Mouse (Mus musculus): Measurements from ENCODE around the gene Thpo. TPM values are rescaled to one million over a fixed set of nuclear protein-coding genes. Genes with fewer than 3 reads are reported as not detected.
A peak's percentile ranks its signal among the peaks of the same experiment; 100 is the strongest.

Gene Thpo
- polyA plus RNA-seq, 3 experiments from 2014 or later = not detected

DNA sequence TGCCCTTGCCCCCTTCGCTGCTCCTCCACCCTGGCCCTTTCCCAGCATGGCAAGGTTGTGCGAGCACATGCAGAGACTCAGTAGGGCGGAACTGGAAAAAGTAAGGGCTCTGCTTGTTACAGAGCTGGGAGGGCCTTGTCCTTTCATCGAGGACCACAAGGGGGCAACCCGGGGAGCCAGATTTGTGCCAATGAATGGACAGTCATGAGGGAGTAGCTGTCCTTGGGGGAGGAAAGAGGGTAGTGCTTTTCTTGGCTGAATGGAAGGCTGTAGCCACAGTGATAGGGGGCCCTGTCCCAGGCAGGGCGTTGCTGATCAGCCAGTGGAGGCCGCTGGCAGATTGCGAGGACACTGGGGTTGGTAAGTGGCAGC lies 31.8 kb downstream of the Thpo start:
- ATAC-seq = no peak

DNA sequence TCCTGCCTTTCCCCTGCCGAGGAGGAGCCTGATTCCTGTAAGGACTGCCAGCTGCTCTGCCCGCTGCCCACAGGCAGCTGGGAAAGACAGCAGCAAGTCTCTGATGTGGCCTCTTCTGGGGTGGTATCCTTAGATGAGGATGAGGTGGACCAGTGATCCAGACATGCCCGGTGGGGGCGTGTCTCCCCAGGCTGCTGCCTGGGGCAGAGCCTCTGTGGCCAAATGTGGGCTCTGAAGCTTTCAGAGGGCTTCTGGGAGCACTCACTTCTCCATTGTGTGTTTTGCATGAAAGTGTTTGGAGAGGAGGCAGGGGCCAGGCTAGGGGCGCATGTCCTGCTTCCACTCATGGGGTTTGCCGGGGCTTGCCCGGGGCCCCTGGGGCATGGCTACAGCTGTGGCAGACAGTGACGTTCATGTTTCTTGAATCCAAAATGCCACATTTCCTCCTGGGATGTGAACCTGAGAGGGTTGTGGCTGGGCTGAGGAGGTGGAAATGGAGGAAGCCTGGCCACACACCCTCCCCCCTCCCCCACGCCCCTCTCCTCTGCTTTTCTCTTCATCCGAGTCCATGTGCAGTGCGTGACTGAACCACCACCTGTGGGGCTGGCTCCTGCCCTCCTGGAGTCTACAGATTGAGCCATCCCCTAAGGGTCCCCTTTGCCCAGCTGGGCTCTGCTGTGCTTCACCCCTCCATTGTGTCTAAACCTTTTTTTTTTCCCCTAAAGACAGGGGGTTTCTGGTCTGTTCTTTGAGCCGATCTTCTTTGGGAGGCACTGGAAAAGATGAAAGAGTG lies 32.4 kb downstream of the Thpo start:
- no peak for ATAC-seq

DNA sequence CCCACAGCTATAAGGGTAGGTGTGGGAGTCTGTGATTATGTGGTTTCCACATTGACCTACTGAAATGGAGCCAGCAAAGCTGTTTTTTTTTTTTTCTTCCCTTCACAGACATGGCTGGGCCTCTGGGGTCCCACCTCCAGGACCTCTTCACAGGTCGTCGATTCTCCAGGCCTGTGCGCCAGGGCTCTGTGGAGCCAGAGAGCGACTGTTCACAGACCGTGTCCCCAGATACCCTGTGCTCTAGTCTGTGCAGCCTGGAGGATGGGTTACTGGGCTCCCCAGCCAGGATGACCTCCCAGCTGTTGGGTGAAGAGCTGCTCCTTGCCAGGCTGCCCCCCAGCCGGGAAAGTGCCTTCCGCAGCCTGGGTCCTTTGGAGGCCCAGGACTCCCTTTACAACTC lies 33.0 kb downstream of the Thpo start:
- no peak for ATAC-seq

DNA sequence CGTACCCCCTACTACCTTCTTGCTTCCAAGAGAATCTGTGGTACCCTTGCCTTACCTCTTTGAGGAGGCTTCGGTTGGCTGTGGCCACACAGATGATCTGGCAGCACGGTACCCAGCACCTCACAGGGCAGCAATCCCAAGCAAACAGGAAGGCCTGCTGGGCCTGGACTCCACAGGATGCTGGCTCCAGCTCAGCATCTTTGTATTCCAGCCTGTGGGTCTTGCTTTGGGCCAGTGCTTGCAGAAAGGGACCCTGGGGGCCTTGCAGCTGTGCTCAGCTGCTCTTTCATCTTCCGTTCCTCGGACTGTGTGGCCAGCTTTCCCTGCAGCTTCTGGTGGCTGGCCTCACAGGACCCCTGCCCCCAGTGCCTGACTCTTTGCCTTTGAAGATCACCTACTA lies 34.3 kb downstream of the Thpo start:
- no peak for ATAC-seq

DNA sequence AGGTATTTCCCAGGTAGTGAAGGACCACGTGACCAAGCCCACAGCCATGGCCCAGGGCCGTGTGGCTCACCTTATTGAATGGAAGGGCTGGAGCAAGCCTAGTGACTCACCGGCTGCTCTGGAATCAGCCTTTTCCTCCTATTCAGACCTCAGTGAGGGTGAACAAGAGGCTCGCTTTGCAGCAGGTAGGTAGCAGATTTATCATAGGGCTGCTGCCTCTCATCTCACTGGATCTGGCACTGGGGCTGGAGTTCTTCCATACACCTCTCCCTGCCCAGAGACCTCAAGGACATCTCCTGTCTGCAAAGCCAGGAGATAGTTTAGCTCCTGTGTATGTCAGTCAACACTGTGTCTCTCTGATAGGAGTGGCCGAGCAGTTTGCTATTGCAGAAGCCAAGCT lies 35.0 kb downstream of the Thpo start:
- ATAC-seq = no peak

DNA sequence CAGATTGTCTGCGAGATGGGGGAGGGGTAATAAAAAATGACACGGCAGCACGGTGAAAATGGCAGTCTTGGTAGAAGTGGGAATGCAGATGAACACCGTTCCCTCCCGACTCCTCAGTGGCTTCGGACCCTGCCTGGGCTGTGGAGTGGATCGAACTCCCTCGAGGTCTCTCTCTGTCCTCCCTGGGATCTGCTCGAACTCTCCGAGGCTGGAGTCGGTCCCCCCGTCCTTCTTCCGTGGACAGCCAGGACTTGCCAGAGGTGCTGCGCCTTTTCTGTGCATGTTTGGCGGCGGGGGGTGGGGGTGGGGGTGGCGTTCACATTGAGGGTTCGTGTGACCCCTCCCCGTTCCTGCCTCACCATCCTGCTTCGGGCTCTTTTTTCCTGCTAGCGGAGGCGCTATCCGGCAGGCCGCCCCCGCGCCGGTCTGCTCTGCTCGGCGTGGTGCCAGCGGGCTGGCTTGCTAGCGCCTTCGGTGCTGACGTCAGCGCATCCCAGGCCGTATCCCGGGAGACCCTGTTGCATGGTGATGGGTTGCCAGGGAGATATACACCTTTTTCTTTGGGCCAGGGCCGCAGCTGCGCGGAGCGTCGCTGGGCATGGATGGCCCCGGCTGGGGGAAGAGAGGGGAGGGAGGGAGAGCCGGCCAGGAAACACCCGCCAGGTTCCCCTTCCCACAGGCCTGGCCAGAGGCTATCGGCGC lies 38.5 kb downstream of the Thpo start:
- peak; percentile 27 for ATAC-seq

DNA sequence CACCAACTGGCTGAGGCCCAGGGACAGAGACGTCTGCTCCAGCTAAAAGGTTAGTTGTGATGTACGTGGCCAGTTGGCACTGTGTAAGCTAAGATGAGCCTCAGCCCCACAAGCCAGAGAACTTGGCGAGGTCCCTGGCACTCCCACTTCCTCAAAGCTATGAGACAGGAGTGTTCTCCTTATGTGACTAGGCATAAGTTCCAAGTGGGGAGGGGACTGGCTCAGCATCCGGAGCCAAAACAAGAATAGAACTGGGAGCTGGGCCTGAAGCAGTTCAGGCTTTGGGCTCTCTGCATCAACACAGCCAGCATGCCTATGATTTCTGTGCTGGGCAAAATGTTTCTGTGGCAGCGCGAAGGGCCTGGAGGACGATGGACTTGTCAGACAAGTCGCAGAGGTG lies 39.5 kb downstream of the Thpo start:
- ATAC-seq = no peak

DNA sequence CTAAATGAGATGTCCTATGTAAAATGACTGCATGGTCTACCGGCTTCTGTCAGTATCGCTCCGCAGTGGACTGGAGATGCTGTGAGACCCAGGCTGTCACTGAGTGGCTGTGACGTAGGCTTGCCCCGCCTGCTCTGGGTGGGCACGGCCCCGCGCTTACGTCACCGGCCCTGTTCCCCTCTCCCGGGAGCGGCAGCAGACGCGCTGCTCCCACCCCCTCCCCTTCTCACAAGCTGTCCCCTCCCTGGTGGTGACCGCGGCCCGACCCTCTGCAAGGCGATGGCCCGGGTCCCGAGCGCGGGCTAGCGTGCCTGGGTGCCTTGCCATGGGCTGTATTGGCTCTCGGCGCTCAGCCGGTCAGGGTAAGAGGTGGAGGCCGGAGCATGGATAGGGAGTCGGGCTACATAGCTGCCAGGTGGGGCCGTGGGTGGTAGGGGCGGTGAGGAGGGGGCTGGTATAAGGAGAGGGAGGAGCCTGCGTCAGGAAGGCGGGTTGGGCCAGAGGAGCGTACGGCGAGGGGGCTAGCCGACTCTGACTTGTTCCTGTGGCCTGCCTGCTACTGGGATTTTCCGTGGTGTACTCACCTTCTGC lies 41.1 kb downstream of the Thpo start, which contains the start of gene Fam131a:
Fam131a (plus strand) TSS at position 131 of the 591 bp plus-strand sequence.
- peak; percentile 84 for ATAC-seq

DNA sequence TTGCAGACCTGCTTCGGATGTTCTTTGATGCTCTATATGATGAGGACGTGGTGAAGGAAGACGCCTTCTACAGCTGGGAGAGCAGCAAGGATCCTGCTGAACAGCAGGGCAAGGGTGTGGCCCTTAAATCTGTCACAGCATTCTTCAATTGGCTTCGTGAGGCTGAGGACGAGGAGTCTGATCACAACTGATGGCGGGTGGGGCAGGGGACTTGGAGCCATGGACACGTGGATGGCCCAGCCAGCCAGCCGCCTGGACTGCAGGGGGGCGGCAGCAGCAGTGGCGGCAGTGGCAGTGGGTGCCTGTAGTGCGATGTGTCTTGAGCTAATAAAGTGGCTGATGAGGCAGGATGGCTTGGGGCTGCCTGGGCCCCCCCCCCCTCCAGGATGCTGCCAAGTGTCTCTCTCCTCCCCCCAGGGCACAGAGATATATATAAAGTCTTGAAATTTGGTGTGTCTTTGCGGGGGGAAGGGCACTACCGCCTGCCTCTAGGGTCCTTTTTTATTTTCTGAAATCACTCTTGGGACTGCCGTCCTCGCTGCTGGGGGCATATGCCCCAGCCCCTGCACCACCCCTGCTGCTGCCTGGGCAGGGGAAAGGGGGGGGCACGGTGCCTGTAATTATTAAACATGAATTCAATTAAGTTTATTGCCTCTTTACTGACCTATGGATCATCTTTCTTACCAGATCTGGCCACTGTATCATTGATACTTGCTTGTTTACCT lies 41.9 kb downstream of the Thpo start:
- no peak for ATAC-seq

DNA sequence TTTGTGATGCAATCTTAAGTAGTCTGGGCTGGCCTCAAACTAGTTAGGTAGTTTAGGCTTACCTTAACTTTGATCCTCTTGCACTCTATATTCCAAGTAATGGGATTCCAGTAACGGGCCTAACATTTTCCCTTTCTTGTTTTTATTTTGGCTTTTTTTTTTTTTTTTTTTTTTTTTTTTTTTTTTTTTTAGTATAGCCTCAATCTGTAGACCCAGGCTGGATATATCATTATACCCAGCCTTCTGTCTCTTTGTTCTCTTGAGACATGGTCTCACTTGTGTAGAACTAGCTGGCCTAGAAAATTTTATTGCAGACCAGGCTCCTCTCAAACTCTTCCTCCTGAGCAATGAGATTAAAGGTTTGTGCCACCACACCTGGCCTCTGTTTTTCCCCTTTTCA lies 42.7 kb downstream of the Thpo start:
- no peak for ATAC-seq

DNA sequence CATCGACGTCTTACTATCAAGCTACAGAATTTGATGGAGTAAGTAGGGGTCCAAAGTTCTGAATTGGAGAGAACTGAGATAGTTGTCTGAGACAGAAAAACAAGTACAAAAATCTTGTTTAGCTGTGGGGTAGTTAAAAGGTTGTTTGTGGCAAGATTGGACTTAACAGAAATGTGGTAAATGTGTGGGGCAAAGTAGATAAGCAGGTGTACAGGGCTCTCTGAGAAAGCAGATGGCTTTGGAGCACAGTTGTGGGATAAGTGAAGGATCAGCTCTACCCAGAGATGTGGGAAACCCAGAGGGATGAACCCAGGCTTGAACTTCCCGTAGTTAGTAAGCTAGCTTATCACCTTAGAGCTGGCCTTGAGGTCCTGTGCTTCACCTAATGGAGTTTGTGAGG lies 43.5 kb downstream of the Thpo start:
- ATAC-seq = no peak

DNA sequence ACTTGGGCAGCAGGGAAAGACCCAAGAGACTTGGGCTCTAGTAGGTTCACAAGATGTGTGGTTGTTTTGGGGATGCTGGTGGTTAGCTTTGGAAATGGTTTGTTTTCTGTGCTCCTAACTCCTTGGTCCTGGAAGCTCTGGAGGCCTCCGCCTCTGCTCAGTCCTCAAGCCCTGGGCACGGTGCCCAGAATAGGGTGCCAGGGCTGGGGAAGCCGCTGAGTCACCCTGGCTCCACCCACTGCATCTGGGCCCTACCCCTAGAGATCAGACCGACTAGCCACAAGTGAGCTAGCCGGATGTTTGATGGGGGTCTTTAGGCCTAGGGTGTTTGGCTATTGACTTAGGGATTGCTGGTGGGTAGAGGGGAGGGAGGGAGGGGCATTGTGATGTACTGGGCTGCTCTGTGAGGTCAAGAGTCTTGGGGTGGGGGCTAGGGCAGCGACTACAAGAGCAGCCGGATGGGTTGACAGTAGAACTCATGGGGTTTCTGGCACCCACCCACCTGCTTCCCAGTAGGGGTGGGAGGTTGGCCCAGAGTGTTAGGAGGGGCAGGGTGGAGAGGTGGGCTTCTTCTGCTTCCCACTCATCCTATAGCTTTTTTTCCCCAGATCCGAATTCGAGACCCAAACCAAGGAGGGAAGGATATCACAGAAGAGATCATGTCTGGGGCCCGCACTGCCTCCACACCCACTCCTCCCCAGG lies 56.2 kb downstream of the Thpo start:
- ATAC-seq = no peak

DNA sequence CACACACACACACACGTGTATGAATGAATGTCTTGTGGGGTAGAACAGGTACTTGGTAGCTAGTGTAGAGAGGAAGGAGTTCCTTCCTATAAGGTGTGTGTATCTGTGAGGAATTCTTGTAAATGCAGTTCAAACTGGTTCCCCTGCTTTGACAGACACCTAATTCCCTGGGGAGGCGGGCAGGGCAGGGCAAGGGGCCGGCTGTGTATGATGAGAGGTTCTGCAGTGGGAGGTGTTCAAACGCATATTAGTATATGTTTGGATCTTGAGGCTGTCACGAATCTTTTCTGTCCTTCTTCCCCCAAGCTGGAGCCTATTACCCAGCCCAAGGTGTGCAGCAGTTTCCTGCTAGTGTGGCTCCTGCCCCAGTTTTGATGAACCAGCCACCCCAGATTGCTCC lies 56.9 kb downstream of the Thpo start:
- ATAC-seq = no peak

DNA sequence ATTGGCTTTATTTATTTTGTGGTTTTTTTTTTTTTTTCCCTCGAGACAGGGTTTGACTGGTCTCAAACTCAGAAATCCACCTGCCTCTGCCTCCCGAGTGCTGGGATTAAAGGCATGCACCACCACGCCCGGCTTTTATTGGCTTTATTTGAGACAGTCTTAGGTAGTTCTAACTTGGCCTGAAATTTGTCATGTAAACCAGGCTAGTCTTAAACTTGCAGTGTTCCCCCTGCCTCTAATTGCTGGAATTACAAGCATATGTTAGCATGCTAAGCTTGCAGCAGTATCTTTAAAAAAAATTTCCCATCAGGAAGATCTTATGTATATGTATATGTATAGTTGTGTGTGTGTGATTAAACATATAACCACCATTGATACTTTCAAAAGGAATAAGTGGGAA lies 57.6 kb downstream of the Thpo start:
- no peak for ATAC-seq

DNA sequence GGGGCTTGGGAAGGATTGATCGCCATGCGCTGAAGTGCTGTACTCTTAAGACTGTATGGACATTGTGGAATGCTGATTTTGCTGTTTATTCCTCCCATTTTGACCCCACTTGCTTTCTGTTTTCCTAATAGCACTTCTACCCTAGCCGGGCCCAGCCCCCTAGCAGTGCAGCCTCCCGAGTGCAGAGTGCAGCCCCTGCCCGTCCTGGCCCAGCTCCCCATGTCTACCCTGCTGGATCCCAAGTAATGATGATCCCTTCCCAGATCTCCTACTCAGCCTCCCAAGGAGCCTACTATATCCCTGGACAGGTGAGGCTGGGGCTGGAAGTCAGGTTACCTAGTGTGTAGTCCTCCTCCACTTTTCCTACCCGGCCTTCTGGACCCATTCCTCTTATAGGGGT lies 59.1 kb downstream of the Thpo start:
- no peak for ATAC-seq

Other genes starting within 250 kb of the Thpo start
- gene Eif2b5, start 235.7 kb downstream of the Thpo start, polyA plus RNA-seq (2017; shearing (Covaris generic)) = 10 to 100 TPM; 13.1 to 19.0 (median 14.8) TPM
- gene Dvl3, start 217.5 kb downstream of the Thpo start, polyA plus RNA-seq (2017; shearing (Covaris generic)) = 10 to 100 TPM; 10.9 to 19.2 (median 12.4) TPM
- 100 to 1,000 TPM; 494 to 560 (median 499) TPM for gene Ap2m1, start 199.0 kb downstream of the Thpo start, polyA plus RNA-seq (2017; shearing (Covaris generic))
- 10 to 100 TPM; 49.8 to 94.5 (median 71.5) TPM for gene Abcf3, start 185.9 kb downstream of the Thpo start, polyA plus RNA-seq (2017; shearing (Covaris generic))
- under 1 TPM in 2 of 3 experiments, not detected in 1; 0.24 to 0.31 TPM for gene Vwa5b2, start 145.0 kb downstream of the Thpo start, polyA plus RNA-seq (2017; shearing (Covaris generic))
- gene Eef1akmt4, start 122.9 kb downstream of the Thpo start, polyA plus RNA-seq (2017; shearing (Covaris generic)) = 10 to 100 TPM; 12.0 to 19.3 (median 18.7) TPM
- gene Gm49333, start 122.9 kb downstream of the Thpo start, polyA plus RNA-seq (2017; shearing (Covaris generic)) = not detected
- 10 to 100 TPM; 22.7 to 33.7 (median 28.4) TPM for gene Alg3, start 122.8 kb downstream of the Thpo start, polyA plus RNA-seq (2017; shearing (Covaris generic))
- gene Camk2n2, start 113.2 kb downstream of the Thpo start, polyA plus RNA-seq (2017; shearing (Covaris generic)) = under 1 TPM in 1 of 3 experiments, not detected in 2; 0.43 TPM
- not detected for gene Ece2, start 104.7 kb downstream of the Thpo start, polyA plus RNA-seq (2017; shearing (Covaris generic))
- 100 to 1,000 TPM; 135 to 198 (median 183) TPM for gene Psmd2, start 82.9 kb downstream of the Thpo start, polyA plus RNA-seq (2017; shearing (Covaris generic))
- gene Eif4g1, start 66.2 kb downstream of the Thpo start, polyA plus RNA-seq (2017; shearing (Covaris generic)) = 10 to 100 TPM; 48.9 to 68.0 (median 51.3) TPM
- under 1 TPM; 0.30 to 0.78 (median 0.59) TPM for gene Fam131a, start 41.3 kb downstream of the Thpo start, polyA plus RNA-seq (2017; shearing (Covaris generic))
- gene Polr2h, start 16.8 kb downstream of the Thpo start, polyA plus RNA-seq (2017; shearing (Covaris generic)) = 10 to 100 TPM; 63.1 to 71.1 (median 64.1) TPM
- gene Clcn2, start 16.8 kb downstream of the Thpo start, polyA plus RNA-seq (2017; shearing (Covaris generic)) = 1 to 10 TPM in 1 of 3 experiments, under 1 TPM in 2; 0.48 to 1.2 (median 0.79) TPM
- not detected for gene Chrd, start 1.4 kb downstream of the Thpo start, polyA plus RNA-seq (2017; shearing (Covaris generic))